ENCODE assay signal across 9 mouse cellular contexts in the genomic region with DNA sequence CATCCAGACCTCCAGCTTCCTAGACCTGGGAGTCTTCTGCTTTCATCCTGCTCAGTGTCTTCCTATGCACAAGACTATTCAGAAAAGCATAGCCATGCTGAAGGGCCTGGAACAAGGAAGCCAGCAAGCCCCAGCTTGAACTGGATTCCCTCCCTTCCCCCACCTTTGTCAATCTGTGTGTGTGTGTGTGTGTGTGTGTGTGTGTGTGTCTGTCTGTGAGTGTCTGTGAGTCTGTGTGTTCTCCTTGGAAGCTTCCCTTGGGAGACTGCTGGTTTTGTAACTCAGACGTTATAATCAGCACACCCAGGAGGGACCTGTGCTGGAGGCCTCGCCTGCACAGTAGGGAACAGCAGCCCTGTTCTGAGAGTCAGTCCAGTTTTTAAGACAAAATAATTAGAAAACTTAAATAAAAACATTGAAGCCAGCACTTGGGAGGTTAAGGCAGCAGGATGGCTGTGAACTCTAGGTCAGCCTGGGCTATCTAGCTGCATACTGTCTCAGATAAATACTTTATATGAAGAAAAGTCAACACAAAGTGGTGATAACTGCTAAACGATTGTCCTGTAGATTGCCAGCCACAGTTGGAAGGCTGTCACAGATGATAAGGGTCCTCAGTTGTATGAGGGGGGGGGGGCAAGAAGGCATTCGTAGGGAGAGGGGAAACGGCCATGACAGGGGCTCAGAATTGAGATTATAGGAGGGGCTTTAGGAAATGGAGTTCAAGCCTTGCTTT. TPM values are rescaled to one million over a fixed set of nuclear protein-coding genes. Genes with fewer than 3 reads are reported as not detected.
DNase-seq lines count a peak whose midpoint lies in the region; ATAC-seq lines count a peak whose summit lies in the region.
"Had no signal": no experiment of that assay in that cellular context is flagged by ENCODE, and none has a peak within 500 bp of the region (broad histone marks: within the 10 kb centered on the region; RNA-seq: fewer than 3 reads in every experiment).

No protein-coding gene starts in this region.

- H3K9ac ChIP-seq in forebrain, embryonic 15.5 days (replicated peaks): peak overlapping the region; percentile 95
- peak overlapping the region; percentile 98 for H3K9ac ChIP-seq in liver, embryonic 12.5 days
- H3K9ac ChIP-seq in stomach, embryonic 16.5 days (ENCODE audit: low read length): peak overlapping the region; percentile 58

- peaks cover 67% of the 10 kb centered on the region for H3K4me1 ChIP-seq in megakaryocyte, embryonic 14.5 days
- H3K4me1 ChIP-seq in forebrain, embryonic 15.5 days: peaks cover 37% of the 10 kb centered on the region
- peaks cover 77% of the 10 kb centered on the region for H3K4me1 ChIP-seq in liver, embryonic 12.5 days
- H3K4me1 ChIP-seq in stomach, embryonic 16.5 days (ENCODE audit: control insufficient read depth, insufficient read depth, low read length): peaks cover 28% of the 10 kb centered on the region

- peak overlapping the region; percentile 84 for H3K4me2 ChIP-seq in forebrain, embryonic 15.5 days (replicated peaks)
- peak overlapping the region; percentile 87 for H3K4me2 ChIP-seq in liver, embryonic 12.5 days
- peak overlapping the region; percentile 71 for H3K4me2 ChIP-seq in stomach, embryonic 16.5 days (ENCODE audit: low read depth, low read length)

- no peak for ATAC-seq in megakaryocyte, adult 5-6 weeks (ENCODE audit: poor library complexity, severe bottlenecking)
- ATAC-seq in forebrain, embryonic 15.5 days (replicated peaks): no peak
- no peak for ATAC-seq in liver, embryonic 12.5 days
- no peak for ATAC-seq in stomach, embryonic 16.5 days (ENCODE audit: insufficient read depth, low FRiP score)

- H3K9me3 ChIP-seq in megakaryocyte, embryonic 14.5 days: no peaks in the 10 kb centered on the region
- no peaks in the 10 kb centered on the region for H3K9me3 ChIP-seq in forebrain, embryonic 15.5 days
- no peaks in the 10 kb centered on the region for H3K9me3 ChIP-seq in liver, embryonic 12.5 days (replicated peaks)
- H3K9me3 ChIP-seq in stomach, embryonic 16.5 days (replicated peaks; ENCODE audit: control insufficient read depth, low read length): no peaks in the 10 kb centered on the region

- peak overlapping the region; percentile 69 for H3K4me3 ChIP-seq in megakaryocyte, embryonic 14.5 days (replicated peaks)
- peak overlapping the region; percentile 91 for H3K4me3 ChIP-seq in forebrain, embryonic 15.5 days
- H3K4me3 ChIP-seq in liver, embryonic 12.5 days: peak overlapping the region; percentile 94
- peak overlapping the region; percentile 82 for H3K4me3 ChIP-seq in stomach, embryonic 16.5 days (replicated peaks; ENCODE audit: low read length)

- WGBS in forebrain, embryonic 15.5 days: 71% methylated on average over 5 of the region's 5 CpGs
- WGBS in liver, embryonic 12.5 days (ENCODE audit: insufficient replicate concordance): 7% methylated on average over 5 of the region's 5 CpGs
- 36% methylated on average over 5 of the region's 5 CpGs for WGBS in stomach, embryonic 16.5 days

- H3K36me3 ChIP-seq in megakaryocyte, embryonic 14.5 days (replicated peaks; ENCODE audit: low read length): peaks cover 50% of the 10 kb centered on the region
- peaks cover 17% of the 10 kb centered on the region; the same call in 1 of the 2 replicates for H3K36me3 ChIP-seq in forebrain, embryonic 15.5 days
- H3K36me3 ChIP-seq in liver, embryonic 12.5 days: peaks cover 55% of the 10 kb centered on the region
- no peaks in the 10 kb centered on the region for H3K36me3 ChIP-seq in stomach, embryonic 16.5 days (ENCODE audit: control insufficient read depth, insufficient read depth, low read length)

- peak overlapping the region; percentile 43; the same call in 1 of the 2 replicates for H3K27ac ChIP-seq in forebrain, embryonic 15.5 days (replicated peaks)
- peak overlapping the region; percentile 95 for H3K27ac ChIP-seq in liver, embryonic 12.5 days
- peak overlapping the region; percentile 97 for H3K27ac ChIP-seq in stomach, embryonic 16.5 days (ENCODE audit: low read length)

- no peaks in the 10 kb centered on the region for H3K27me3 ChIP-seq in megakaryocyte, embryonic 14.5 days (replicated peaks)
- H3K27me3 ChIP-seq in forebrain, embryonic 15.5 days: no peaks in the 10 kb centered on the region
- H3K27me3 ChIP-seq in liver, embryonic 12.5 days (replicated peaks): no peaks in the 10 kb centered on the region
- no peaks in the 10 kb centered on the region for H3K27me3 ChIP-seq in stomach, embryonic 16.5 days (ENCODE audit: control insufficient read depth, insufficient read depth, low read length)

- no peak for DNase-seq in right cerebral cortex, adult 2 months (ENCODE audit: low spot score in 2 of 2)
- DNase-seq in cerebellum, adult 11 months: no peak
- DNase-seq in testis, postnatal 10 days (ENCODE audit: low spot score): no peak
- DNase-seq: adrenal gland, postnatal 14 days had no signal

RNA-seq across cellular contexts. Expression of a gene that starts 2.3 kb away (rescaled TPM):
- 443 and 805 TPM in 2 replicates for polyA plus RNA-seq in megakaryocyte, embryonic 14.5 days (2012; ENCODE audit: insufficient read depth, low replicate concordance)
- total RNA-seq in megakaryocyte, adult 5-6 weeks (2015): 94.1 and 112 TPM in 2 replicates
- 58.4 and 64.0 TPM in 2 replicates for total RNA-seq in megakaryocyte, adult 5-6 weeks (2017)
- polyA plus RNA-seq in forebrain, embryonic 15.5 days (2015; fragmentation: Nextera tagmentation; extraction: Ambion mirVana): 58.8 and 59.5 TPM in 2 replicates
- polyA plus RNA-seq in liver, embryonic 12.5 days (2016; fragmentation: Nextera tagmentation; extraction: Ambion mirVana): 32.3 and 32.6 TPM in 2 replicates
- 30.2 and 34.8 TPM in 2 replicates for polyA plus RNA-seq in stomach, embryonic 16.5 days (2015; fragmentation: Nextera tagmentation; extraction: Ambion mirVana)

RNA-seq across cellular contexts. Expression of a gene that starts 23.3 kb away (rescaled TPM):
- polyA plus RNA-seq in megakaryocyte, embryonic 14.5 days (2012; ENCODE audit: insufficient read depth, low replicate concordance): 1.2 and 1.8 TPM in 2 replicates
- total RNA-seq in megakaryocyte, adult 5-6 weeks (2015): 6.2 and 7.0 TPM in 2 replicates
- total RNA-seq in megakaryocyte, adult 5-6 weeks (2017): 5.7 and 7.1 TPM in 2 replicates
- 53.4 and 55.6 TPM in 2 replicates for polyA plus RNA-seq in forebrain, embryonic 15.5 days (2015; fragmentation: Nextera tagmentation; extraction: Ambion mirVana)
- 2.9 and 4.3 TPM in 2 replicates for polyA plus RNA-seq in liver, embryonic 12.5 days (2016; fragmentation: Nextera tagmentation; extraction: Ambion mirVana)
- polyA plus RNA-seq in stomach, embryonic 16.5 days (2015; fragmentation: Nextera tagmentation; extraction: Ambion mirVana): 5.2 TPM in 2 replicates

RNA-seq across cellular contexts. Expression of a gene that starts 29.9 kb away (rescaled TPM):
- polyA plus RNA-seq in megakaryocyte, embryonic 14.5 days (2012; ENCODE audit: insufficient read depth, low replicate concordance): not detected in 2 replicates
- total RNA-seq in megakaryocyte, adult 5-6 weeks (2015): not detected in 2 replicates
- 0.18 and 0.65 TPM in 2 replicates for total RNA-seq in megakaryocyte, adult 5-6 weeks (2017)
- polyA plus RNA-seq in forebrain, embryonic 15.5 days (2015; fragmentation: Nextera tagmentation; extraction: Ambion mirVana): not detected in 2 replicates
- not detected in 2 replicates for polyA plus RNA-seq in liver, embryonic 12.5 days (2016; fragmentation: Nextera tagmentation; extraction: Ambion mirVana)
- 0.20 and 0.53 TPM in 2 replicates for polyA plus RNA-seq in stomach, embryonic 16.5 days (2015; fragmentation: Nextera tagmentation; extraction: Ambion mirVana)
- total RNA-seq: adrenal gland, postnatal 14 days had no signal

RNA-seq across cellular contexts. Expression of a gene that starts 57.8 kb away (rescaled TPM):
- polyA plus RNA-seq in megakaryocyte, embryonic 14.5 days (2012; ENCODE audit: insufficient read depth, low replicate concordance): 18.2 and 20.3 TPM in 2 replicates
- 28.6 and 32.6 TPM in 2 replicates for total RNA-seq in megakaryocyte, adult 5-6 weeks (2015)
- 19.2 and 34.6 TPM in 2 replicates for total RNA-seq in megakaryocyte, adult 5-6 weeks (2017)
- 193 and 201 TPM in 2 replicates for polyA plus RNA-seq in forebrain, embryonic 15.5 days (2015; fragmentation: Nextera tagmentation; extraction: Ambion mirVana)
- polyA plus RNA-seq in liver, embryonic 12.5 days (2016; fragmentation: Nextera tagmentation; extraction: Ambion mirVana): 69.9 and 77.1 TPM in 2 replicates
- polyA plus RNA-seq in stomach, embryonic 16.5 days (2015; fragmentation: Nextera tagmentation; extraction: Ambion mirVana): 190 and 195 TPM in 2 replicates

Comparison
In these comparisons a context has a peak if more than half of its experiments do, and no peak if none do; other contexts are left out.
1. H3K27ac ChIP-seq: peak in every context shown above with its lines; median percentile 97 in stomach, embryonic 16.5 days; 95 in liver, embryonic 12.5 days; 43 in forebrain, embryonic 15.5 days.